ENCODE assay signal across 14 mouse cellular contexts in the genomic region with DNA sequence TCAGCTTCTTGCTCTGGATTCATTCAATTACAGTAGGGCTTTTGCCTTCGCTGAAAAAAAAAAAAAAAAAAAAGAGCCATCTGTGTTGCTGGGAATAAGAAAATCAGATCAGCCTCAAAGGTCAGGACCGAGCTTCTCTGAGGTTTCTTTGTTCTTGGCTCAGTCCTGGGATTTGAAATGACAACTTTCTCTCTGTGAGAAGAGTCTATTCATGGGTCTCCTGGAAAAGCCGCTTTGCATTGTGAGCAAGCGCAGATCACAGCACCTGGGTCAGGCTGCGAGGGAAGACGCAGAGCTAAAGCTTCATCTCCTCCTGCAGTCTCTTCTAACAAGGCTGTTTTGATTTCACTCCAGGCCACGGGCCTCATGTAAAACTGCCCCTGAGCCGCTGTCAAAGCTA.
DNase-seq lines count a peak whose midpoint lies in the region; ATAC-seq and TF ChIP-seq lines count a peak whose summit lies in the region.
"Had no signal": no experiment of that assay in that cellular context is flagged by ENCODE, and none has a peak within 500 bp of the region (broad histone marks: within the 10 kb centered on the region; RNA-seq: fewer than 3 reads in every experiment).

No protein-coding gene starts in this region.

- TF ChIP-seq POLR2A in cerebellum, adult 2 months (IDR thresholded peaks at IDR 0.05; ENCODE audit: borderline replicate concordance, insufficient read depth, low read length) = no peak
- no peak for TF ChIP-seq POLR2A in brain, embryonic 14.5 days (IDR thresholded peaks at IDR 0.05; ENCODE audit: borderline replicate concordance, extremely low read depth, insufficient read depth, insufficient read length, poor library complexity, severe bottlenecking)

- peak; percentile 61 for ATAC-seq in forebrain, embryonic 14.5 days
- peak; percentile 71; the same call in 1 of the 2 replicates for ATAC-seq in midbrain, embryonic 11.5 days (ENCODE audit: low FRiP score)
- ATAC-seq in megakaryocyte, adult 5-6 weeks (ENCODE audit: poor library complexity, severe bottlenecking) = no peak
- no peak for ATAC-seq in activated CD4-positive, CD25-positive, alpha-beta regulatory T cell, adult 4 months

- peak; percentile 6 to 10 for DNase-seq in cerebellum, postnatal 10 days
- no peak for DNase-seq in cerebellum, adult 2 months
- peak; percentile 79 for DNase-seq in brain, embryonic 14.5 days (ENCODE audit: low read depth)
- peak; percentile 55 for DNase-seq in forebrain, embryonic 14.5 days (ENCODE audit: low spot score)
- DNase-seq in midbrain, embryonic 11.5 days (ENCODE audit: low spot score, missing footprints) = peak; percentile 88
- no peak for DNase-seq in gastrocnemius, postnatal 10 days
- DNase-seq: cerebellum, adult 11-12 months; heart, adult 18-20 months; kidney, adult 18-20 months; liver; lung, postnatal 10 days had no signal

- H3K4me3 ChIP-seq in cerebellum, adult 2 months (replicated peaks; ENCODE audit: insufficient read depth, low read depth, low read length) = no peak overlapping the region
- H3K4me3 ChIP-seq in forebrain, embryonic 14.5 days (ENCODE audit: low read depth, low read length) = no peak overlapping the region
- H3K4me3 ChIP-seq in midbrain, embryonic 11.5 days (ENCODE audit: low read depth, low read length) = no peak overlapping the region

- WGBS in cerebellum, adult 2 months = 53% methylated on average over 8 of the region's 8 CpGs
- WGBS in forebrain, embryonic 14.5 days = 24% methylated on average over 8 of the region's 8 CpGs
- 15% methylated on average over 8 of the region's 8 CpGs for WGBS in midbrain, embryonic 11.5 days

- no peak overlapping the region for H3K9ac ChIP-seq in forebrain, embryonic 14.5 days (ENCODE audit: low read length)
- H3K9ac ChIP-seq in midbrain, embryonic 11.5 days (ENCODE audit: low read length) = no peak overlapping the region

- no peaks in the 10 kb centered on the region for H3K36me3 ChIP-seq in forebrain, embryonic 14.5 days (ENCODE audit: control insufficient read depth, insufficient read depth, low read length)
- H3K36me3 ChIP-seq in midbrain, embryonic 11.5 days (ENCODE audit: control insufficient read depth, insufficient read depth, low read length) = no peaks in the 10 kb centered on the region
- H3K36me3 ChIP-seq: G1E had no signal

- H3K4me1 ChIP-seq in cerebellum, adult 2 months (ENCODE audit: control insufficient read depth, insufficient read depth, low read length) = no peaks in the 10 kb centered on the region
- H3K4me1 ChIP-seq in forebrain, embryonic 14.5 days (ENCODE audit: control insufficient read depth, insufficient read depth, low read length) = no peaks in the 10 kb centered on the region
- peaks cover 2% of the 10 kb centered on the region; the same call in 1 of the 2 replicates for H3K4me1 ChIP-seq in midbrain, embryonic 11.5 days (ENCODE audit: control insufficient read depth, insufficient read depth, low read length)

- H3K4me2 ChIP-seq in forebrain, embryonic 14.5 days (ENCODE audit: low read length) = peak overlapping the region; percentile 1; the same call in 1 of the 2 replicates
- peak overlapping the region; percentile 25; the same call in 1 of the 2 replicates for H3K4me2 ChIP-seq in midbrain, embryonic 11.5 days

- H3K27me3 ChIP-seq in cerebellum, adult 2 months (ENCODE audit: control insufficient read depth, insufficient read depth, low read length) = no peaks in the 10 kb centered on the region
- no peaks in the 10 kb centered on the region for H3K27me3 ChIP-seq in forebrain, embryonic 14.5 days (replicated peaks; ENCODE audit: control insufficient read depth, insufficient read depth, low read length)
- no peaks in the 10 kb centered on the region for H3K27me3 ChIP-seq in midbrain, embryonic 11.5 days (ENCODE audit: control insufficient read depth, insufficient read depth, low read length)

- TF ChIP-seq CTCF in cerebellum, adult 2 months (IDR thresholded peaks at IDR 0.05; ENCODE audit: borderline replicate concordance, insufficient read depth, low read depth, low read length) = no peak
- TF ChIP-seq CTCF in brain, embryonic 14.5 days (IDR thresholded peaks at IDR 0.05; ENCODE audit: borderline replicate concordance, extremely low read depth, insufficient read depth, insufficient read length) = no peak

- no peak overlapping the region for H3K27ac ChIP-seq in cerebellum, adult 2 months (ENCODE audit: insufficient read depth, low read length)
- no peak overlapping the region for H3K27ac ChIP-seq in forebrain, embryonic 14.5 days (ENCODE audit: low read depth, low read length)
- no peak overlapping the region for H3K27ac ChIP-seq in midbrain, embryonic 11.5 days (ENCODE audit: low read depth, low read length)

- no peaks in the 10 kb centered on the region for H3K9me3 ChIP-seq in forebrain, embryonic 14.5 days (replicated peaks; ENCODE audit: control insufficient read depth, low read length)
- no peaks in the 10 kb centered on the region for H3K9me3 ChIP-seq in midbrain, embryonic 11.5 days (ENCODE audit: control insufficient read depth, low read length)

Comparison
In these comparisons a context has a peak if more than half of its experiments do, and no peak if none do; other contexts are left out.
1. DNase-seq: peak in cerebellum, postnatal 10 days (2 of 2), brain, embryonic 14.5 days (single experiment), forebrain, embryonic 14.5 days (single experiment) and midbrain, embryonic 11.5 days (single experiment); none in cerebellum, adult 2 months (0 of 2) and gastrocnemius, postnatal 10 days (single experiment).
2. ATAC-seq: peak in forebrain, embryonic 14.5 days (single experiment) and midbrain, embryonic 11.5 days (single experiment); none in megakaryocyte, adult 5-6 weeks (single experiment) and activated CD4-positive, CD25-positive, alpha-beta regulatory T cell, adult 4 months (single experiment).